Mouse (Mus musculus) heart, adult 8-10 months (tissue): Measurements from ENCODE around the gene Aldob. TPM values are rescaled to one million over a fixed set of nuclear protein-coding genes. Genes with fewer than 3 reads are reported as not detected.
A peak's percentile ranks its signal among the peaks of the same experiment; 100 is the strongest.

Source experiments
- DNase-seq: peaks from one replicate; pipeline ENCODE4 v3.0.0; 2022; ENCODE audit warnings: low spot score
- total RNA-seq, 4 experiments: library from RNA; stranded (reverse); gene quantifications; 2 replicates each; pipeline ENCODE4 v1.2.4; 2022

The Aldob gene
- 10 to 100 TPM in 3 of 4 experiments, 1 to 10 TPM in 1; 10.0 to 19.0 (median 17.1) TPM for total RNA-seq

- no peak for DNase-seq
Observed at GRCm38 (mm10) chr4:49549383-49549782, at the start of gene Aldob. Aldob (minus strand) TSS chr4:49549546.

- peak; percentile 69 for DNase-seq
Observed at GRCm38 (mm10) chr4:49597183-49598100, 48.1 kb upstream of the Aldob start, which contains the start of gene Tmem246. Tmem246 (minus strand) TSS chr4:49597876.

- no peak for DNase-seq
Observed at GRCm38 (mm10) chr4:49596846-49597182, 47.5 kb upstream of the Aldob start.

GRCm38 (mm10) chr4:49590152-49590551, 40.8 kb upstream of the Aldob start:
- no peak for DNase-seq

GRCm38 (mm10) chr4:49586811-49587210, 37.5 kb upstream of the Aldob start:
- peak; percentile 33 for DNase-seq

GRCm38 (mm10) chr4:49585524-49586101, 36.3 kb upstream of the Aldob start:
- DNase-seq = peak; percentile 50

GRCm38 (mm10) chr4:49583965-49584831, 34.9 kb upstream of the Aldob start:
- peak; percentile 58 for DNase-seq

GRCm38 (mm10) chr4:49581256-49581655, 31.9 kb upstream of the Aldob start:
- no peak for DNase-seq

- DNase-seq = no peak
Observed at GRCm38 (mm10) chr4:49572194-49572593, 22.8 kb upstream of the Aldob start.

- peak; percentile 81 for DNase-seq
Observed at GRCm38 (mm10) chr4:49567613-49568012, 18.3 kb upstream of the Aldob start.

- DNase-seq = peak; percentile 67
Observed at GRCm38 (mm10) chr4:49559915-49560772, 10.8 kb upstream of the Aldob start.

- DNase-seq = no peak
Observed at GRCm38 (mm10) chr4:49558181-49558580, 8.8 kb upstream of the Aldob start.

GRCm38 (mm10) chr4:49557375-49557774, 8.0 kb upstream of the Aldob start:
- no peak for DNase-seq

- DNase-seq = no peak
Observed at GRCm38 (mm10) chr4:49553380-49553779, 4.0 kb upstream of the Aldob start.

GRCm38 (mm10) chr4:49547544-49548219, 1.7 kb downstream of the Aldob start:
- no peak for DNase-seq

GRCm38 (mm10) chr4:49546873-49547543, 2.3 kb downstream of the Aldob start:
- no peak for DNase-seq

GRCm38 (mm10) chr4:49546026-49546425, 3.3 kb downstream of the Aldob start:
- no peak for DNase-seq

- peak; percentile 6 for DNase-seq
Observed at GRCm38 (mm10) chr4:49540966-49541365, 8.4 kb downstream of the Aldob start.

- peak; percentile 10 for DNase-seq
Observed at GRCm38 (mm10) chr4:49539665-49540064, 9.7 kb downstream of the Aldob start.

GRCm38 (mm10) chr4:49536671-49537070, 12.7 kb downstream of the Aldob start:
- peak; percentile 3 for DNase-seq
